Comparison of ENCODE assay signal across 14 mouse cellular contexts in the genomic region with DNA sequence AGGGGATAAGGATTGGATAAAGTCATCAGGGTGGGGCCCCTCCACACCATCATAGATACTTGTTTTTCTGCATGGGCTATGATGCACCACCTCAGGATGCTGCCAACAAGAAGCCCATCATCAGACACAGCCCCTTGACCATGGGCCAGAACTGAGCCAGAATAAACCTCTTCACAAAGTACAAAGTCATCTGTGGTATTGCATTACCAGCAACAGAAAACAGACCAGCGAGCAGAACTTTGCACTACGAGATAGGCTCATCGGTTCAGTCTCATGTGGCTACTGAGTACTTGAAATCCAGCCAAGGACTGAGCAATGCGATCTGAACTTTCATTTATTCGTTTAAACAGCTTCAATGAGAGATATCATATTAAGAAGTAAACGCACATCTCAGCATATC. TPM values are rescaled to one million over a fixed set of nuclear protein-coding genes. Genes with fewer than 3 reads are reported as not detected.
DNase-seq lines count a peak whose midpoint lies in the region; ATAC-seq and TF ChIP-seq lines count a peak whose summit lies in the region.
"Had no signal": no experiment of that assay in that cellular context is flagged by ENCODE, and none has a peak within 500 bp of the region (broad histone marks: within the 10 kb centered on the region; RNA-seq: fewer than 3 reads in every experiment).

No protein-coding gene starts in this region.

- H3K36me3 ChIP-seq in lung, postnatal 0 days (ENCODE audit: insufficient read depth, low read length) = no peaks in the 10 kb centered on the region
- H3K36me3 ChIP-seq: embryonic facial prominence, embryonic 12.5 days had no signal

- intact Hi-C loops in heart, postnatal 10 days (cut with DNase I) = no loop called here
- intact Hi-C loops in heart, postnatal 25 days (cut with DNase I) = loop anchor here (5.0 kb wide), 2 partner anchors 40 to 80 kb away; no protein-coding TSS in a partner anchor

- H3K27ac ChIP-seq in lung, postnatal 0 days (ENCODE audit: low read length) = no peak overlapping the region

- TF ChIP-seq EP300 in lung, postnatal 0 days (IDR thresholded peaks at IDR 0.05) = no peak

- no peak overlapping the region for H3K4me2 ChIP-seq in lung, postnatal 0 days (replicated peaks; ENCODE audit: low read depth, low read length)
- H3K4me2 ChIP-seq: embryonic facial prominence, embryonic 12.5 days had no signal

- no peak overlapping the region for H3K4me3 ChIP-seq in lung, postnatal 0 days (ENCODE audit: low read depth, low read length)
- H3K4me3 ChIP-seq: embryonic facial prominence, embryonic 12.5 days had no signal

- H3K27me3 ChIP-seq in lung, postnatal 0 days (replicated peaks; ENCODE audit: insufficient read depth, low read length) = no peaks in the 10 kb centered on the region
- H3K27me3 ChIP-seq: embryonic facial prominence, embryonic 12.5 days had no signal

- H3K4me1 ChIP-seq in lung, postnatal 0 days (ENCODE audit: insufficient read depth, low read depth, low read length) = peaks cover 30% of the 10 kb centered on the region; the same call in 1 of the 2 replicates

- peak; percentile 24 to 35 for DNase-seq in heart, postnatal 10 days
- no peak for DNase-seq in heart, postnatal 25 days (ENCODE audit: low spot score)
- peak; percentile 52 for DNase-seq in lung, postnatal 0 days (ENCODE audit: low spot score)
- DNase-seq in lung, postnatal 10 days = no peak
- DNase-seq in kidney, postnatal 14 days = peak; percentile 61
- no peak for DNase-seq in urinary bladder, postnatal 14 days (ENCODE audit: low spot score)
- DNase-seq: cerebellum, adult 18-20 months; forebrain, postnatal 0 days; spleen, adult 18-20 months; thymus, adult 2 months had no signal

- no peak overlapping the region for H3K9ac ChIP-seq in lung, postnatal 0 days (replicated peaks; ENCODE audit: low read depth)
- H3K9ac ChIP-seq: embryonic facial prominence, embryonic 12.5 days; forebrain, postnatal 0 days had no signal

- no peaks in the 10 kb centered on the region for H3K9me3 ChIP-seq in lung, postnatal 0 days (ENCODE audit: low read length)
- H3K9me3 ChIP-seq: embryonic facial prominence, embryonic 12.5 days had no signal

- no peak for TF ChIP-seq CTCF in lung, postnatal 0 days (IDR thresholded peaks at IDR 0.05)

- ATAC-seq in lung, postnatal 0 days = no peak
- no peak for ATAC-seq in megakaryocyte, adult 5-6 weeks (ENCODE audit: poor library complexity, severe bottlenecking)
- ATAC-seq: forebrain, postnatal 0 days; inflammation-experienced regulatory T-cells, adult 6 months; midbrain, embryonic 16.5 days had no signal

- 34% methylated on average over 6 of the region's 6 CpGs for whole genome bisulfite sequencing in lung, postnatal 0 days

RNA-seq across cellular contexts. Expression of a gene that starts 18.9 kb away (rescaled TPM):
- total RNA-seq in heart, postnatal 10 days (2021) = 1 to 10 TPM; 1.1 to 1.4 TPM
- total RNA-seq in heart, postnatal 25 days (2021) = under 1 TPM; 0.55 to 0.56 TPM
- polyA plus RNA-seq in lung, postnatal 0 days (2015; fragmentation: Nextera tagmentation; extraction: Ambion mirVana) = 4.5 and 5.2 TPM in 2 replicates
- total RNA-seq in megakaryocyte, adult 5-6 weeks (2015) = 0.13 and 0.30 TPM in 2 replicates
- total RNA-seq in megakaryocyte, adult 5-6 weeks (2017) = 0.22 and 2.0 TPM in 2 replicates

RNA-seq across cellular contexts. Expression of a gene that starts 24.4 kb away (rescaled TPM):
- total RNA-seq in heart, postnatal 10 days (2021) = 1 to 10 TPM; 2.5 to 2.8 TPM
- total RNA-seq in heart, postnatal 25 days (2021) = 1 to 10 TPM; 2.4 to 2.7 TPM
- polyA plus RNA-seq in lung, postnatal 0 days (2015; fragmentation: Nextera tagmentation; extraction: Ambion mirVana) = 18.6 and 18.9 TPM in 2 replicates
- total RNA-seq in megakaryocyte, adult 5-6 weeks (2015) = 3.9 and 4.1 TPM in 2 replicates
- 1.5 and 1.7 TPM in 2 replicates for total RNA-seq in megakaryocyte, adult 5-6 weeks (2017)

Comparison
In these comparisons a context has a peak if more than half of its experiments do, and no peak if none do; other contexts are left out.
1. DNase-seq: peak in heart, postnatal 10 days (2 of 2), lung, postnatal 0 days (single experiment) and kidney, postnatal 14 days (single experiment); none in heart, postnatal 25 days (single experiment), lung, postnatal 10 days (single experiment) and urinary bladder, postnatal 14 days (single experiment).